Mouse (Mus musculus): ENCODE data around the gene Eif5a.

DNA sequence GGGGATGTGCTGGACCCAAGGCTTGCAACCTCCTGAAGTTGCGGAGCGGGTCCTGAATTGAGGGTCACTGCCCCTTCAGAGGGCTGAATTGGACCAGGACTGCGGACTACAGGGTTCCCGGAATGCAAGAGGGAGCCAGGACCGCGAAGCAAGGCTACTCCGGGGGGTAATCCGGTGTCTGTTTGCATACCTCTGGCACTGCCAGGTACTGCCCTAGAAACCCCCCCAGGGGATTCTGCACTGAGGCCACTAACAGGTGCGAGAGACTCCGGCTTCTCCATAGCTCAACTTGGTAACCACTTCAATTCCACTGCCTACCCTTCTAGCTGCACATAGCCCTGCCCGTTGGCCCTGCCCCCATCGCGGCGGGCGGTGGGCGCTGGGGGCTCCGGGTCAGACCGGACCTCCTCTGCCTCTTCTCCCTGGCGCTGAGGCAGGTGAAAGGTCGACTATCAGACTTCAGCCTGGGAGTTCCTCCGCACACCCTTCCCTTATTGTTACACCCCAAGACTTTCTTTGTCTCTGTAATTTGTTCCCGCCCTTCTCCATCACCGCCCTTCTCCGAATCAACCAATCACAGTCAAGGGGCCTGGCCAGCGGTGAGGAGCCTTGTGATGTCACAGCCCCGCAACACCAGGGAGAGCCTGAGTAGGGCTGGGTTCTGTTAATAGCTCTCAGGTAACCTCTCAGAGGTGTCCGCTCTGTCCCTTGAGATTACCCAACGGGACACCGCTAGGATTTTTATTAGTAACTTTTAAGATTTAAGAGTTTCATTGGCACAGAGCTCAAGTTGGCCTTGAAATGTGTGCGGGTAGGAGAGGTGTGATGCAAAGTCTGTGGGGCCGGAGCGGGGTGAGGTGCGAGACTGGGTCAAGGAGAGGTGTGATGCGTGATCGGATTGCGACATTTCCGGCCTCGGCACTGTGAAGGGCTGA is 21.0 kb downstream of the Eif5a start, which contains the start of the genes 2810408A11Rik and Neurl4:
- peak; percentile 58 for TF ChIP-seq E2F4 (IDR thresholded peaks at IDR 0.05; ENCODE audit: insufficient read depth)
- peak; percentile 69 for TF ChIP-seq POLR2A (IDR thresholded peaks at IDR 0.05; ENCODE audit: insufficient read length, low read depth)
- peak; percentile 93 for TF ChIP-seq POLR2AphosphoS2 (IDR thresholded peaks at IDR 0.05; ENCODE audit: insufficient read length, low read depth)

Measured in myocyte (in vitro differentiated cells).